Mouse (Mus musculus): ENCODE measurements around the gene Fgfr2. TPM values are rescaled to one million over a fixed set of nuclear protein-coding genes. Genes with fewer than 3 reads are reported as not detected.
A peak's percentile ranks its signal among the peaks of the same experiment; 100 is the strongest.

Fgfr2 gene
- polyA plus RNA-seq, 1 experiment, result 1.7 TPM

DNA sequence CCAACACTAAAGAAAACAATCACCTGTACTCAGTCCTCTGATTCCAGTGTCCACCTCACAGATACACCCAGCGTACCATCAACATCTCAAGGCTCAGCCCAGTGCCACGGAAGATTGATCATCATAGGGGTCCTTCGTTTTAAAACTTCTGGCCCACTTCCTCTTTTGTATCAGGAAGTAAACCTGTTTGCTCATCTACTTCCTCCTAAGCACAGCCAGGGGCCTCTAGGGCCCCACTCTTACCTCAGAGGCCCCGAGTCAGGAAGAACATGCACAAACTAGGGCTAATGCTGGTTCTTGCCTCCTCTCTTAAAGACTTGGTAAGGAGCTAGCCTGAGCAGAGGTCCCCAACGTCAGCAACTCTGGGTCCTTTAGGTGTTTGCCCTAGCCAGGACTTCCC lies 799.7 kb downstream of the Fgfr2 start:
- Histone ChIP-seq H3K79me3 (ENCODE audit: low read depth) (no peaks in the 10 kb centered on the region), H3K79me2 (ENCODE audit: control insufficient read depth, insufficient read depth) (no peaks in the 10 kb centered on the region), H3K36me3 (ENCODE audit: control insufficient read depth, insufficient read depth) (no peaks in the 10 kb centered on the region), H3ac (ENCODE audit: control insufficient read depth, insufficient read length, low read depth) (no peak overlapping the region), H3K4me3 (ENCODE audit: insufficient read depth, poor library complexity, severe bottlenecking) (no peak overlapping the region), H3K27me3 (ENCODE audit: control insufficient read depth, insufficient read depth, insufficient read length) (no peaks in the 10 kb centered on the region)
- TF ChIP-seq MYOD1 (IDR thresholded peaks at IDR 0.05; ENCODE audit: control insufficient read depth, insufficient read length, low read depth) (no peak), USF1 (IDR thresholded peaks at IDR 0.05; ENCODE audit: low read depth) (no peak), MAX (IDR thresholded peaks at IDR 0.05) (no peak), CEBPB (IDR thresholded peaks at IDR 0.05; ENCODE audit: low read depth) (no peak), CTCF (IDR thresholded peaks at IDR 0.05; ENCODE audit: control insufficient read depth, insufficient read depth, insufficient read length) (no peak), FOSL1 (IDR thresholded peaks at IDR 0.05; ENCODE audit: insufficient read depth, low read length, poor library complexity, severe bottlenecking) (no peak), MYOG (IDR thresholded peaks at IDR 0.05; ENCODE audit: control insufficient read depth, extremely low read depth, insufficient read length) (no peak)

DNA sequence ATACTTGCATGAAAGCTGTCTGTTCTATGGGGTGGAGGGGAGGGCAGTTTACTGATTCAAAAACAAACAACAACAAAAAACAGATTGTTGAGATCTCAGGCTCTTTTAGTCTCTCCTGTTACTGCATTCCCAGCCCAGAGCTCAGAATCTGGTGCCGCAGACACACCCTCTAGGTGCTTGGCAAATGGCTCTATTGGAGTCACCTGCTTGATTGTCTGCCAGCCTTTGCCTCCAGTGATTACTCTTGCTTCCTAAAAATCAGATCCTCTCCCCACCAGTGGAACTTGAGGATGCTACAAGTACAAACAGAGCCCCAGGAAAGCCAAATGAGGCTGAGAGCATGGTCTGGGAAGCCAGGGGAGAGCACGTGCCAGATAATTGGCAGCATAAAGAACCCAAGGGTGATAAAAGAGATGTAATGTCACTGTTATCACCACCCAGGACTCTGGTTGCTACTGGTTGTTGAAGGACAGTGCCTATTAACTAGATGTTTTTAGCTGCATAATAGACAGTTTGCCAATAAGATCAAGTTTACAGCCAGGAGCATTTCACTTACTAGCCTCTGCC lies 801.7 kb downstream of the Fgfr2 start:
- no peaks in the 10 kb centered on the region for H3K27me3 ChIP-seq (ENCODE audit: control insufficient read depth, insufficient read depth, insufficient read length)
- TF ChIP-seq MYOD1 (IDR thresholded peaks at IDR 0.05; ENCODE audit: control insufficient read depth, insufficient read length, low read depth), result no peak
- no peak for TF ChIP-seq MYOG (IDR thresholded peaks at IDR 0.05; ENCODE audit: control insufficient read depth, extremely low read depth, insufficient read length)
- TF ChIP-seq MAX (IDR thresholded peaks at IDR 0.05), result no peak
- TF ChIP-seq CEBPB (IDR thresholded peaks at IDR 0.05; ENCODE audit: low read depth), result no peak
- TF ChIP-seq CTCF (IDR thresholded peaks at IDR 0.05; ENCODE audit: control insufficient read depth, insufficient read depth, insufficient read length), result no peak
- TF ChIP-seq USF1 (IDR thresholded peaks at IDR 0.05; ENCODE audit: low read depth), result no peak
- no peak for TF ChIP-seq FOSL1 (IDR thresholded peaks at IDR 0.05; ENCODE audit: insufficient read depth, low read length, poor library complexity, severe bottlenecking)

DNA sequence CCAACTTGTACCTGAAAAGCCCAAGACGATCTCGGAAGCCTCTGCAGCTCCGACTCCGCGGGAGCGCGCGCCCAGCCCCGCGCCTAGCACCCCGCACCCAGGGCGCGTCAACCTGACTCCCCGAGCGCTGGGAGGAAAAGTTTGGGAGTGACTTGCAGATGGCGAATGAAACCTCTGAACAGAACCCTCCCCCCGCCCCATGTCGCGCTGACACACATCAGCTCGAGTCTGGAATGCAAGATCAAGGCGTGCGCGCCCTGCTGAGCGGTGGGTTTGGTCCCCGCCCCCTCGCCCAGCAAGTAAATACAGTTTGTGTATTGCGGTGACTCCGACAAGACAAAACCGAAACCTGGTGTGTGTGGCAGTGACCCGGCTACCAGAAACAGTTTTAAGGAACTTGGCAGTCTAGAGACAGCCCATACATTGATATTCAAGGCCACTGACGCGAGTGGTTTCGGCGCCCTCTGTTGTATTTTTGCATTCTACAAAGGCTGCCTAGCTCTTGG lies 806.1 kb downstream of the Fgfr2 start, which contains the start of gene Chst15:
TSS of gene Chst15 (minus strand) at position 193 of the 506 bp plus-strand sequence.
- no peaks in the 10 kb centered on the region for H3K27me3 ChIP-seq (ENCODE audit: control insufficient read depth, insufficient read depth, insufficient read length)
- peaks cover 7% of the 10 kb centered on the region for H3K79me3 ChIP-seq (ENCODE audit: low read depth)
- no peaks in the 10 kb centered on the region for H3K36me3 ChIP-seq (ENCODE audit: control insufficient read depth, insufficient read depth)
- H3ac ChIP-seq (ENCODE audit: control insufficient read depth, insufficient read length, low read depth), result peak within 1 kb of the TSS; percentile 86
- H3K4me3 ChIP-seq (ENCODE audit: insufficient read depth, poor library complexity, severe bottlenecking), result peak within 1 kb of the TSS; percentile 46
- peak; percentile 17 for TF ChIP-seq MYOD1 (IDR thresholded peaks at IDR 0.05; ENCODE audit: control insufficient read depth, insufficient read length, low read depth)
- no peak for TF ChIP-seq CEBPB (IDR thresholded peaks at IDR 0.05; ENCODE audit: low read depth)
- TF ChIP-seq MAX (IDR thresholded peaks at IDR 0.05), result peak; percentile 16
- peaks cover 29% of the 10 kb centered on the region for H3K79me2 ChIP-seq (ENCODE audit: control insufficient read depth, insufficient read depth)

More for the DNA sequence above, 801.7 kb downstream of the Fgfr2 start:
- no peak overlapping the region for H3K4me3 ChIP-seq (ENCODE audit: insufficient read depth, poor library complexity, severe bottlenecking)
- no peak overlapping the region for H3ac ChIP-seq (ENCODE audit: control insufficient read depth, insufficient read length, low read depth)
- no peaks in the 10 kb centered on the region for H3K79me3 ChIP-seq (ENCODE audit: low read depth)
- H3K79me2 ChIP-seq (ENCODE audit: control insufficient read depth, insufficient read depth), result no peaks in the 10 kb centered on the region
- H3K36me3 ChIP-seq (ENCODE audit: control insufficient read depth, insufficient read depth), result no peaks in the 10 kb centered on the region

DNA sequence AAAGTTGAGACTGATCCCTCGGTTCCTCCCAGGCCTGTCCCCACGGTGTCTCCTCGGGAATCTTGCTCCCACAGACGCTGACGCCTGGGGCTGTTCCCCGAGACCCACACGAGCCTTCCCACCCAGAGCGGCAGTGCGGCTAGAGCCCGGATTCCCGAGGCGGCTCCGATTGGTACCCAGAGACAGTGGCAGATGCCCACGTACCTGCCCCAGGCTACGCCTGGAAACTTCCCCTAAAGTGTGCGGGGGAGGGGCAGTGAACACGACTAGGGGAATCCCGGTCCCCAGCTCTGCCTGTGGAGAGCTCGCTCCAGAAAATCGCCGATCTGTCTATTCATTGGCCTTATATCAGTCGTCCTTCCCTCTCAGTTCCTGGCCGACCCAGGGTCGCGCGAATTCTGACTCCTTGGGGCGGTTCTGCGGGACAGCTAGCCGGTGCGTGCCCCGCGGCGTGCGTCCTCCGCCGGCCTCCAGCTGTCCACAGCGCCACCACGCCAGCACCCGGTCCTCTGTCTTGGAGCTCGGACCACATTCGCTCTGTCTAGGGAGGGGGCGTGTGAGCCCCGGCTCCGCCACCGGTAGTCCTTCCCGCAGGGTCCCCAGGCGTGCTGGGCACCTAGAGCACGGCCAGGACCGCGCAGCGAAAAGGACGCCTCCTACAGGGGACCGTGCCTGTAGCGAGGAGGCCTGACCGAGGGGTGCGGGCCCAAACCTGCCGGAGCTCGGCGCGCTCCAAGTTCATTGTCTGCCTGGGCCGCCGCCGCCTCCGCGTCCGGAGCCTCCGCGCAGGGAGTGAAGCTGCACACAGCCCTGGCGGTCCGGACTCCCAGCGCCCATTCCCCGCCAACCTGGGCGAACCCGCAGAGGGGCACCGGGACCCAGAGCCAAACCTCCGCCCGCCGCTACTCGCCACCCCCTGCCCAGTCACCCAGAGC lies 806.8 kb downstream of the Fgfr2 start:
- peaks cover 29% of the 10 kb centered on the region for H3K79me2 ChIP-seq (ENCODE audit: control insufficient read depth, insufficient read depth)
- no peaks in the 10 kb centered on the region for H3K27me3 ChIP-seq (ENCODE audit: control insufficient read depth, insufficient read depth, insufficient read length)
- H3K36me3 ChIP-seq (ENCODE audit: control insufficient read depth, insufficient read depth), result no peaks in the 10 kb centered on the region
- TF ChIP-seq CTCF (IDR thresholded peaks at IDR 0.05; ENCODE audit: control insufficient read depth, insufficient read depth, insufficient read length) (peak; percentile 0), CEBPB (IDR thresholded peaks at IDR 0.05; ENCODE audit: low read depth) (no peak), USF1 (IDR thresholded peaks at IDR 0.05; ENCODE audit: low read depth) (no peak), MYOD1 (IDR thresholded peaks at IDR 0.05; ENCODE audit: control insufficient read depth, insufficient read length, low read depth) (no peak), MAX (IDR thresholded peaks at IDR 0.05) (no peak)
- H3ac ChIP-seq (ENCODE audit: control insufficient read depth, insufficient read length, low read depth), result peak overlapping the region; percentile 86
- H3K4me3 ChIP-seq (ENCODE audit: insufficient read depth, poor library complexity, severe bottlenecking), result peak overlapping the region; percentile 46
- H3K79me3 ChIP-seq (ENCODE audit: low read depth), result peaks cover 7% of the 10 kb centered on the region

DNA sequence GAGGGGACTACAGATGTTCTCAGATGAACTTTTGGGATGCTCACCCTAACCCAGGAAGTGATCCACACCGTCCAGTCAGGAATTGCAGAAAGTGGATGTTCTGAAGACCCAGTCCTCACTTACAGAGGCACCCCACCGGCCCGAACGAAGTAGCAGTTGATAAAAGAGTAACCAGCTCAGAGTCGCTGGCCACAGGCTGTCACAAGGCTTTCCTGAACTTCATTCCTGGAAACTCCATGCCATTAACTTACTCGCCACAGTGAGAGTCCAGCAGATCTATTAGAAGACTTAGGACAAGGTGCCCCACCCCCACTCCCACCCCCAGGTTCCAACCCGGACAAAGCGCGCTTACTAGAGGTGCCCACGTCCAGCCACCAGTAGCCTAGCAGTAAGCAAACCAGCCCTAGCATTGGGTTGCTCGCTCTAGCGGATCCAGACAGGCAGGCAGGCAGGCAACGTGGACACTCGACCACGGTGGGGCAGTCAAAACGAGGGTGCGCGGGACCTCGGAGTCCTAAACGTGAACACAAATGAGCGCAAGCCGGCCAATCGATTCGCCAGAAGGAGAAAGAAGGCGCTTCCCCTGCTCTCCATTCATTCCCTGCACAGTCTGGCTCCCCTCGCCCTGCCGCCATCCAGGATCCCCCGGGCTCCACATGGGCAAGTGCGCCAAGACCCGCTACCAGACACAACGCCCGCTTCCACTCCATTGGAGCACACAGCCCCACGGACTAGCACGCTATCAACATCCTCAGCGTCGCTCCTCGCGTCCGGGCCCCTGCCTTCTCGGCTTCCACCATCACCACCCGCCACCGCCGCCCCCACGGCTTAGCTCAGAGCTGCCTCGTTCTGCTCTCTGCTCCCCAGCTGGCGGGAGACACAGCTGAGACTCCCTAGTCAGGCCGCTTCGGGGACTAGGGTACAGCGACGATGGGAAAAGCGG lies 807.7 kb downstream of the Fgfr2 start:
- peaks cover 7% of the 10 kb centered on the region for H3K79me3 ChIP-seq (ENCODE audit: low read depth)

More for the DNA sequence above, 807.7 kb downstream of the Fgfr2 start:
- Histone ChIP-seq H3K27me3 (ENCODE audit: control insufficient read depth, insufficient read depth, insufficient read length) (no peaks in the 10 kb centered on the region), H3K79me2 (ENCODE audit: control insufficient read depth, insufficient read depth) (peaks cover 29% of the 10 kb centered on the region), H3K4me3 (ENCODE audit: insufficient read depth, poor library complexity, severe bottlenecking) (peak overlapping the region; percentile 46), H3ac (ENCODE audit: control insufficient read depth, insufficient read length, low read depth) (peak overlapping the region; percentile 86), H3K36me3 (ENCODE audit: control insufficient read depth, insufficient read depth) (no peaks in the 10 kb centered on the region)
- TF ChIP-seq MYOG (IDR thresholded peaks at IDR 0.05; ENCODE audit: control insufficient read depth, extremely low read depth, insufficient read length), result no peak
- TF ChIP-seq CTCF (IDR thresholded peaks at IDR 0.05; ENCODE audit: control insufficient read depth, insufficient read depth, insufficient read length), result peak; percentile 81
- no peak for TF ChIP-seq FOSL1 (IDR thresholded peaks at IDR 0.05; ENCODE audit: insufficient read depth, low read length, poor library complexity, severe bottlenecking)
- TF ChIP-seq MAX (IDR thresholded peaks at IDR 0.05), result peak; percentile 39
- TF ChIP-seq USF1 (IDR thresholded peaks at IDR 0.05; ENCODE audit: low read depth), result no peak
- TF ChIP-seq MYOD1 (IDR thresholded peaks at IDR 0.05; ENCODE audit: control insufficient read depth, insufficient read length, low read depth), result no peak
- TF ChIP-seq CEBPB (IDR thresholded peaks at IDR 0.05; ENCODE audit: low read depth), result no peak
